ENCODE assay signal across 8 mouse cellular contexts in genomic region chr5:104434835-104435301, GRCm38 (mm10). TPM values are rescaled to one million over a fixed set of nuclear protein-coding genes. Genes with fewer than 3 reads are reported as not detected.
DNase-seq lines count a peak whose midpoint lies in the region; ATAC-seq and TF ChIP-seq lines count a peak whose summit lies in the region.

Spp1 (plus strand) TSS chr5:104435118.

- 65% methylated on average over 7 of the region's 7 CpGs for WGBS in forebrain, embryonic 16.5 days
- 69% methylated on average over 7 of the region's 7 CpGs for WGBS in forebrain, embryonic 15.5 days
- WGBS in limb, embryonic 10.5 days: 77% methylated on average over 7 of the region's 7 CpGs

- no peaks in the 10 kb centered on the region for H3K36me3 ChIP-seq in forebrain, embryonic 16.5 days (ENCODE audit: control insufficient read depth, insufficient read depth)
- no peaks in the 10 kb centered on the region for H3K36me3 ChIP-seq in forebrain, embryonic 15.5 days
- no peaks in the 10 kb centered on the region for H3K36me3 ChIP-seq in limb, embryonic 10.5 days

- H3K27me3 ChIP-seq in forebrain, embryonic 16.5 days (replicated peaks; ENCODE audit: control insufficient read depth, insufficient read depth, low read length): no peaks in the 10 kb centered on the region
- no peaks in the 10 kb centered on the region for H3K27me3 ChIP-seq in forebrain, embryonic 15.5 days
- H3K27me3 ChIP-seq in limb, embryonic 10.5 days (ENCODE audit: low read depth, poor library complexity, severe bottlenecking): no peaks in the 10 kb centered on the region

- H3K4me1 ChIP-seq in forebrain, embryonic 16.5 days (replicated peaks; ENCODE audit: control insufficient read depth, insufficient read depth, low read length): no peaks in the 10 kb centered on the region; the same call in 1 of the 2 replicates
- 0 out of 2 replicates have a peak, but pooled peaks cover 3% of the 10 kb centered on the region for H3K4me1 ChIP-seq in forebrain, embryonic 15.5 days
- no peaks in the 10 kb centered on the region for H3K4me1 ChIP-seq in cortical plate, adult 2 months (ENCODE audit: control insufficient read depth, insufficient read depth, low read length)
- peaks cover 10% of the 10 kb centered on the region; the same call in 1 of the 2 replicates for H3K4me1 ChIP-seq in limb, embryonic 10.5 days

- H3K9ac ChIP-seq in forebrain, embryonic 16.5 days (replicated peaks; ENCODE audit: low read depth, low read length): no peak within 1 kb of the TSS
- H3K9ac ChIP-seq in forebrain, embryonic 15.5 days (replicated peaks): no peak within 1 kb of the TSS

- no peak within 1 kb of the TSS for H3K4me3 ChIP-seq in forebrain, embryonic 16.5 days (replicated peaks; ENCODE audit: low read length)
- no peak within 1 kb of the TSS for H3K4me3 ChIP-seq in forebrain, embryonic 15.5 days
- H3K4me3 ChIP-seq in cortical plate, adult 2 months (ENCODE audit: insufficient read depth, low read length): no peak within 1 kb of the TSS
- H3K4me3 ChIP-seq in limb, embryonic 10.5 days: no peak within 1 kb of the TSS

- H3K9me3 ChIP-seq in forebrain, embryonic 16.5 days (ENCODE audit: control insufficient read depth, low read length): no peaks in the 10 kb centered on the region
- no peaks in the 10 kb centered on the region for H3K9me3 ChIP-seq in forebrain, embryonic 15.5 days
- no peaks in the 10 kb centered on the region for H3K9me3 ChIP-seq in limb, embryonic 10.5 days (replicated peaks)

- ATAC-seq in forebrain, embryonic 16.5 days: no peak
- no peak for ATAC-seq in forebrain, embryonic 15.5 days (replicated peaks)

- TF ChIP-seq POLR2A in cortical plate, adult 2 months (IDR thresholded peaks at IDR 0.05; ENCODE audit: extremely low read depth, insufficient read depth, low read length): no peak

- H3K27ac ChIP-seq in forebrain, embryonic 16.5 days (ENCODE audit: low read length): no peak within 1 kb of the TSS
- no peak within 1 kb of the TSS for H3K27ac ChIP-seq in forebrain, embryonic 15.5 days (replicated peaks)
- no peak within 1 kb of the TSS for H3K27ac ChIP-seq in cortical plate, adult 2 months (ENCODE audit: insufficient read depth, low read length)
- H3K27ac ChIP-seq in limb, embryonic 10.5 days: peak within 1 kb of the TSS; percentile 30; the same call in 1 of the 2 replicates

- no peak for TF ChIP-seq CTCF in cortical plate, adult 2 months (IDR thresholded peaks at IDR 0.05; ENCODE audit: extremely low read depth, insufficient read depth, low read length)

- DNase-seq in A20 (ENCODE audit: low read depth, low spot score): peak; percentile 10
- DNase-seq in limb, embryonic 10.5 days (ENCODE audit: low spot score): no peak
- DNase-seq in layer of hippocampus, adult 18-20 months (ENCODE audit: low spot score in 2 of 2): no peak
- no peak for DNase-seq in heart, adult 11 months
- DNase-seq in cerebellum, postnatal 36 days: no peak

- H3K4me2 ChIP-seq in forebrain, embryonic 16.5 days (ENCODE audit: low read length): no peak within 1 kb of the TSS
- no peak within 1 kb of the TSS for H3K4me2 ChIP-seq in forebrain, embryonic 15.5 days (replicated peaks)

RNA-seq across cellular contexts. Expression of gene Spp1, which starts in this region (rescaled TPM):
- 12.1 and 43.3 TPM in 2 replicates for polyA plus RNA-seq in forebrain, embryonic 16.5 days (2015; fragmentation: Nextera tagmentation; extraction: Ambion mirVana)
- polyA plus RNA-seq in forebrain, embryonic 15.5 days (2015; fragmentation: Nextera tagmentation; extraction: Ambion mirVana): 6.7 and 8.9 TPM in 2 replicates
- 17.0 and 18.6 TPM in 2 replicates for polyA plus RNA-seq in cortical plate, adult 2 months (2012; rRNA removed)
- 2.0 and 6.4 TPM in 2 replicates for polyA plus RNA-seq in limb, embryonic 10.5 days (2016; fragmentation: Nextera tagmentation; extraction: Ambion mirVana)
- 1 to 10 TPM; 4.7 to 5.6 TPM for total RNA-seq in layer of hippocampus, adult 18-20 months (2021)
